Mouse (Mus musculus) heart, adult 11 months (tissue): ENCODE measurements around the gene Gm10961.

Experiments used
- DNase-seq: peaks from one replicate; pipeline ENCODE4 v3.0.0; 2022

Gm10961 gene

GRCm38 (mm10) chr3:107630682-107631522 is at the start of gene Gm10961:
Gene Gm10961 (plus strand): TSS chr3:107631322.
- no peak for DNase-seq

GRCm38 (mm10) chr3:107582130-107582874 is 48.8 kb upstream of the Gm10961 start:
- DNase-seq, result no peak

GRCm38 (mm10) chr3:107582875-107583767 is 48.0 kb upstream of the Gm10961 start:
- DNase-seq, result no peak

- DNase-seq, result no peak
Measured at GRCm38 (mm10) chr3:107583893-107584292, 47.2 kb upstream of the Gm10961 start.

- DNase-seq, result no peak
Measured at GRCm38 (mm10) chr3:107586504-107586903, 44.6 kb upstream of the Gm10961 start.

GRCm38 (mm10) chr3:107591612-107592011 is 39.5 kb upstream of the Gm10961 start:
- DNase-seq, result peak; percentile 66

- DNase-seq, result peak; percentile 82
Measured at GRCm38 (mm10) chr3:107593632-107594031, 37.5 kb upstream of the Gm10961 start.

GRCm38 (mm10) chr3:107594662-107595263 is 36.4 kb upstream of the Gm10961 start, which contains the start of gene Alx3:
Gene Alx3 (plus strand): TSS chr3:107595031.
- DNase-seq, result peak; percentile 76

- peak; percentile 88 for DNase-seq
Measured at GRCm38 (mm10) chr3:107595264-107595937, 35.7 kb upstream of the Gm10961 start.

- peak; percentile 89 for DNase-seq
Measured at GRCm38 (mm10) chr3:107595938-107596461, 35.1 kb upstream of the Gm10961 start.

GRCm38 (mm10) chr3:107596559-107596958 is 34.6 kb upstream of the Gm10961 start:
- DNase-seq, result peak; percentile 79

GRCm38 (mm10) chr3:107597134-107597533 is 34.0 kb upstream of the Gm10961 start:
- DNase-seq, result no peak

GRCm38 (mm10) chr3:107597586-107598389 is 33.3 kb upstream of the Gm10961 start:
- peak; percentile 76 for DNase-seq

GRCm38 (mm10) chr3:107600127-107600526 is 31.0 kb upstream of the Gm10961 start:
- DNase-seq, result no peak

GRCm38 (mm10) chr3:107605304-107605703 is 25.8 kb upstream of the Gm10961 start:
- DNase-seq, result no peak

GRCm38 (mm10) chr3:107607221-107607620 is 23.9 kb upstream of the Gm10961 start:
- no peak for DNase-seq

- no peak for DNase-seq
Measured at GRCm38 (mm10) chr3:107608808-107609207, 22.3 kb upstream of the Gm10961 start.

- no peak for DNase-seq
Measured at GRCm38 (mm10) chr3:107609376-107609775, 21.7 kb upstream of the Gm10961 start.

- DNase-seq, result no peak
Measured at GRCm38 (mm10) chr3:107611394-107611793, 19.7 kb upstream of the Gm10961 start.

GRCm38 (mm10) chr3:107612902-107613525 is 18.1 kb upstream of the Gm10961 start:
- DNase-seq, result peak; percentile 92
